Mouse (Mus musculus): ENCODE measurements around the gene Nudcd2. TPM values are rescaled to one million over a fixed set of nuclear protein-coding genes. Genes with fewer than 3 reads are reported as not detected.

Nudcd2 gene
- polyA plus RNA-seq, 1 experiment from 2014 or later: 130 TPM

- H3K4me1 ChIP-seq (ENCODE audit: control insufficient read depth, insufficient read depth, low read length): no peaks in the 10 kb centered on the region
- H3K9ac ChIP-seq (ENCODE audit: low read depth, low read length): no peak overlapping the region
- H3K9me3 ChIP-seq (ENCODE audit: control insufficient read depth, low read length): no peaks in the 10 kb centered on the region
- H3K4me3 ChIP-seq (ENCODE audit: low read length): no peak overlapping the region; the same call in 1 of the 2 replicates
- no peak for ATAC-seq
- 65% methylated on average over 6 of the region's 6 CpGs for WGBS
- peak overlapping the region; percentile 8; the same call in 1 of the 2 replicates for H3K4me2 ChIP-seq (ENCODE audit: low read depth, low read length)
- H3K27ac ChIP-seq (ENCODE audit: low read length): no peak overlapping the region
- no peaks in the 10 kb centered on the region for H3K36me3 ChIP-seq (ENCODE audit: control insufficient read depth, insufficient read depth, low read length)
- H3K27me3 ChIP-seq (replicated peaks; ENCODE audit: control insufficient read depth, insufficient read depth, low read length): no peaks in the 10 kb centered on the region
Measured at GRCm38 (mm10) chr11:40753836-40754235, 20.4 kb downstream of the Nudcd2 start.

- peak overlapping the region; percentile 59 for H3K4me2 ChIP-seq (ENCODE audit: low read depth, low read length)
- H3K27me3 ChIP-seq (replicated peaks; ENCODE audit: control insufficient read depth, insufficient read depth, low read length): no peaks in the 10 kb centered on the region
- WGBS: 2% methylated on average over 19 of the region's 19 CpGs
Measured at GRCm38 (mm10) chr11:40754664-40755107, 21.2 kb downstream of the Nudcd2 start.

GRCm38 (mm10) chr11:40755109-40755627 lies 21.7 kb downstream of the Nudcd2 start, which contains the start of gene Ccng1:
Gene Ccng1, minus strand, starts transcription at chr11:40755311.
- no peaks in the 10 kb centered on the region for H3K27me3 ChIP-seq (replicated peaks; ENCODE audit: control insufficient read depth, insufficient read depth, low read length)
- peak within 1 kb of the TSS; percentile 96 for H3K4me3 ChIP-seq (ENCODE audit: low read length)
- peak within 1 kb of the TSS; percentile 93 for H3K9ac ChIP-seq (ENCODE audit: low read depth, low read length)
- peak within 1 kb of the TSS; percentile 59 for H3K4me2 ChIP-seq (ENCODE audit: low read depth, low read length)
- no peaks in the 10 kb centered on the region for H3K36me3 ChIP-seq (ENCODE audit: control insufficient read depth, insufficient read depth, low read length)
- H3K9me3 ChIP-seq (ENCODE audit: control insufficient read depth, low read length): no peaks in the 10 kb centered on the region
- peak; percentile 99 for ATAC-seq
- no peaks in the 10 kb centered on the region for H3K4me1 ChIP-seq (ENCODE audit: control insufficient read depth, insufficient read depth, low read length)
- WGBS: 0% methylated on average over 25 of the region's 25 CpGs
- peak within 1 kb of the TSS; percentile 74 for H3K27ac ChIP-seq (ENCODE audit: low read length)

More at GRCm38 (mm10) chr11:40754664-40755107, 21.2 kb downstream of the Nudcd2 start:
- peak overlapping the region; percentile 96 for H3K4me3 ChIP-seq (ENCODE audit: low read length)
- H3K9ac ChIP-seq (ENCODE audit: low read depth, low read length): peak overlapping the region; percentile 93
- ATAC-seq: peak; percentile 36
- H3K9me3 ChIP-seq (ENCODE audit: control insufficient read depth, low read length): no peaks in the 10 kb centered on the region
- no peaks in the 10 kb centered on the region for H3K36me3 ChIP-seq (ENCODE audit: control insufficient read depth, insufficient read depth, low read length)
- peak overlapping the region; percentile 74 for H3K27ac ChIP-seq (ENCODE audit: low read length)
- no peaks in the 10 kb centered on the region for H3K4me1 ChIP-seq (ENCODE audit: control insufficient read depth, insufficient read depth, low read length)

DNA sequence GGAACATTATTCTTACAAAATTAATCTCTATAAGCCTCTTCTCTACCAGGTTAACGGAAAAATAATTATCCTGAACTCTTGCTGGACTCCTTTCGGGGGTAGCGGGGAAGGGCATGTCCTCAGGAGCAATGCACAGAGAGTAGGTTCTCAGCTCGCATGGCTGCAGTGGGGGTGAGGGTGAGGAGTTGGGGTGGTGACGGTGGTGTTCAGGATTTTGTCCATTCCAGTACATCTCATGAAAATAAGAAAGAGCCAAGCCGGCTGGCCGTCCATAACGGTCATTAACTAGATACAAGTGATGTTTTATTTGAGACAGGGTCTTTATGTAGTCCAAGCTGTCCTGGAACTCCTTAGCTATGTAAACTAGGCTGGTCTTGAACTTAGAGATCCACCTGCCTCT lies 22.5 kb downstream of the Nudcd2 start:
- Histone ChIP-seq H3K27ac (ENCODE audit: low read length) (no peak overlapping the region), H3K4me1 (ENCODE audit: control insufficient read depth, insufficient read depth, low read length) (no peaks in the 10 kb centered on the region), H3K9ac (ENCODE audit: low read depth, low read length) (no peak overlapping the region), H3K36me3 (ENCODE audit: control insufficient read depth, insufficient read depth, low read length) (no peaks in the 10 kb centered on the region), H3K4me2 (ENCODE audit: low read depth, low read length) (peak overlapping the region; percentile 58; the same call in 1 of the 2 replicates), H3K4me3 (ENCODE audit: low read length) (no peak overlapping the region), H3K27me3 (replicated peaks; ENCODE audit: control insufficient read depth, insufficient read depth, low read length) (no peaks in the 10 kb centered on the region), H3K9me3 (ENCODE audit: control insufficient read depth, low read length) (no peaks in the 10 kb centered on the region)
- 89% methylated on average over 8 of the region's 8 CpGs for WGBS
- ATAC-seq: no peak

DNA sequence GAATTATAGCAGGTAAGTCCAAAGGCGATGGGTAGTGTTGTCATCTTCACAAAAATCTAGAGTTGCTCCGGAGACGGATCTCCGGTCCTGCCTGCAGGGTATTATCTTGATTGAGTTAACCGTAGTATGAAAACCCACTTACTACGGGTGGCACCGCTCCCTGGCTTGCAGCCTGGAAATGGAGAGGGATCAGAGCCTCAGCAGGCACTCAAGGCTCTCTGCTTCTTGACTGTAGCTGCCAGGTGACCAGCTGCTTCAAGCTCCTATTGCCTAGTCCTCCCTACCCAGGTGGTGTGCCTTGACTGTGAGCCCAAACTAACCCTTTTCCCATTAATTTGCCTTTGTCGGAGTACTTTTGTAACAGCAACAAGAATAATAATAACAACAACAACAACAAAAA lies 26.4 kb downstream of the Nudcd2 start:
- H3K27ac ChIP-seq (ENCODE audit: low read length): no peak overlapping the region
- H3K9me3 ChIP-seq (ENCODE audit: control insufficient read depth, low read length): no peaks in the 10 kb centered on the region
- no peak for ATAC-seq
- WGBS: 86% methylated on average over 8 of the region's 8 CpGs
- H3K4me2 ChIP-seq (ENCODE audit: low read depth, low read length): no peak overlapping the region
- H3K9ac ChIP-seq (ENCODE audit: low read depth, low read length): no peak overlapping the region
- H3K36me3 ChIP-seq (ENCODE audit: control insufficient read depth, insufficient read depth, low read length): no peaks in the 10 kb centered on the region
- H3K27me3 ChIP-seq (replicated peaks; ENCODE audit: control insufficient read depth, insufficient read depth, low read length): no peaks in the 10 kb centered on the region
- H3K4me3 ChIP-seq (ENCODE audit: low read length): no peak overlapping the region
- H3K4me1 ChIP-seq (ENCODE audit: control insufficient read depth, insufficient read depth, low read length): no peaks in the 10 kb centered on the region

- no peak for ATAC-seq
- Histone ChIP-seq H3K9me3 (ENCODE audit: control insufficient read depth, low read length) (no peaks in the 10 kb centered on the region), H3K4me2 (ENCODE audit: low read depth, low read length) (no peak overlapping the region), H3K4me3 (ENCODE audit: low read length) (no peak overlapping the region), H3K4me1 (ENCODE audit: control insufficient read depth, insufficient read depth, low read length) (no peaks in the 10 kb centered on the region), H3K27ac (ENCODE audit: low read length) (no peak overlapping the region), H3K36me3 (ENCODE audit: control insufficient read depth, insufficient read depth, low read length) (no peaks in the 10 kb centered on the region), H3K27me3 (replicated peaks; ENCODE audit: control insufficient read depth, insufficient read depth, low read length) (no peaks in the 10 kb centered on the region), H3K9ac (ENCODE audit: low read depth, low read length) (no peak overlapping the region)
- 38% methylated on average over 2 of the region's 2 CpGs for WGBS
Measured at GRCm38 (mm10) chr11:40763395-40763794, 29.9 kb downstream of the Nudcd2 start.

DNA sequence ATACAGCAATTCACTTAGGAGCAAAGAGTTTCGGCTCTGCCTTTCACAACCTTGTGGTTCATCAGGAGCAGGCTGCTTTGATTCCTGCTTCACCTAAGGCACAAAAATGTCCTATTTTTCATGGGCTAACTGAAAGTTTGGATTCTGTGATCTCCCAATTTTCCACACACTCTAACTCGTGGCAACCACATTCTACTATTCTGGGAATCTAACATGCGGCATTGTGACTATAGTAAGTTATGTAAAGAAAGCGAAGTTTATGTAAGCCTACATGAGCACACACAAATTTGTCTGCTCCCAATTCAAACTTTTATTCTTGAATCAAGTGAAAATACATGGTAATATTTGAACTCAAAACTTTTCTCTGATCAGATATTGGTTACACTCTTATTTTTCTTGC lies 31.2 kb downstream of the Nudcd2 start:
- WGBS: 75% methylated on average over 4 of the region's 4 CpGs
- ATAC-seq: no peak
- H3K4me3 ChIP-seq (ENCODE audit: low read length): no peak overlapping the region

DNA sequence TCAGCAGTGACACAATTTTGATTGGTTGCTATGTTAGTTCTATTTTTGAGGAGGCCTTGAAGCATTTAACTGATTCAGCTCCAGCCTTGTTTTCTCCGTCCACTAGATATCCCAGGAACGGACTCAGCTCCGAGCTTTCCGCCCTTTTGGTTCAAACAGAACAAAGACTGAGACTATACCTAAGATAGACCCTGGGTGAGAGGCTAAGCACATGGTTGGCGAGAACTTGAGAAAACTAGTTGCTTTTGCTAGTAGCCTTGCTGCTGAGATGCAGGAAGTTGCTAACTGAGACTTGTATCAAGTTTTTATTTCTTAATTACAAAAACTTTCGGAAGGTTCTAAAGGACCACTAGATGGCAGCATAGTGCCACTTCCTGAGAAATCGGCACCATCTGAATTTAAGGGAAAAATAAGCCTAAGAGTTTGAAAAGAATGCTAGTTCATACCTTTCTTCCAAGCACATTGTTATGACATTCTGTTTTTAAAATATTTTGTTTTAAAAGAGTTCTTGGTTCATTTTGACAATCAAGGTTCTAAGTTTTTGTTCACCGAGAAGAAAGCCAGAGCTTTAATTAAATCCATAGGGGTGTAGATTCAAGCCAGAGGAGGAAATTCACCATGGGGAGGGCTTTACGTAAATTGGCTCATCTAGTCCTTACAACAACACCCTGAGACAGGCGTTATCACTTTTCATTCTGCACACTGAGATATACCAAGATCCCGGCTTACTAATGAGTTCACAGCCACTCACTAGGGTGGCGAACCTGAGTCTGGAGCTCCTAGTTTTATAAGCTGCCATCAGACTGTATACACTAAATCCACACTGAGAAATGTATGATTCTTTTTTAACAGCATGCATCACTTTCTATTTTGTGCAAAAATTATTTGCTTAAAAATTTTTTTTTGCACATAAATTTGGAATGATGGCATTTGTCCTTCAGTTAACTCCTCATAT lies 42.1 kb downstream of the Nudcd2 start:
- 43% methylated on average over 12 of the region's 12 CpGs for WGBS
- no peak overlapping the region for H3K27ac ChIP-seq (ENCODE audit: low read length)
- H3K4me3 ChIP-seq (ENCODE audit: low read length): no peak overlapping the region
- no peak overlapping the region for H3K4me2 ChIP-seq (ENCODE audit: low read depth, low read length)
- no peaks in the 10 kb centered on the region for H3K36me3 ChIP-seq (ENCODE audit: control insufficient read depth, insufficient read depth, low read length)
- H3K4me1 ChIP-seq (ENCODE audit: control insufficient read depth, insufficient read depth, low read length): no peaks in the 10 kb centered on the region
- ATAC-seq: no peak
- H3K9me3 ChIP-seq (ENCODE audit: control insufficient read depth, low read length): no peaks in the 10 kb centered on the region
- no peaks in the 10 kb centered on the region for H3K27me3 ChIP-seq (replicated peaks; ENCODE audit: control insufficient read depth, insufficient read depth, low read length)
- H3K9ac ChIP-seq (ENCODE audit: low read depth, low read length): no peak overlapping the region

More for the DNA sequence above, 31.2 kb downstream of the Nudcd2 start:
- H3K9ac ChIP-seq (ENCODE audit: low read depth, low read length): no peak overlapping the region
- H3K36me3 ChIP-seq (ENCODE audit: control insufficient read depth, insufficient read depth, low read length): no peaks in the 10 kb centered on the region
- no peak overlapping the region for H3K27ac ChIP-seq (ENCODE audit: low read length)
- H3K9me3 ChIP-seq (ENCODE audit: control insufficient read depth, low read length): no peaks in the 10 kb centered on the region
- no peaks in the 10 kb centered on the region for H3K27me3 ChIP-seq (replicated peaks; ENCODE audit: control insufficient read depth, insufficient read depth, low read length)
- no peak overlapping the region for H3K4me2 ChIP-seq (ENCODE audit: low read depth, low read length)
- H3K4me1 ChIP-seq (ENCODE audit: control insufficient read depth, insufficient read depth, low read length): no peaks in the 10 kb centered on the region

DNA sequence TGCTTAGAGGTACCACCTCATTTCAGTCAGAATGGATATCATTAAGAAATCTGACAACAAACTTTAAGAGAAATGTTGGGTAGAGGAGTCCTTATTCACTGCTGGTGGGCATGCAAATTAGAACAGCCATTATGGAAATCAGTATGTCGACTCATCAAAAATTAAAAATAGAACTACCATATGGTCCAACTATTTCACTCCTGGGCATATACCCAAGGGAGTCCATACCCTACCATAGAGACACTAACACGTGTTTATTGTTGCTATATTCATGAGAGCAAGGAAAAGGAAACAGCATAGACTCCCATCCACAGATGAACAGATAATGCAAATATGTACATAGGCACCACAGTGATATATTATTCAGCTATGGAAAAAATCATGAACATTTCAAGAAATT lies 48.4 kb downstream of the Nudcd2 start:
- H3K4me2 ChIP-seq (ENCODE audit: low read depth, low read length): no peak overlapping the region
- no peaks in the 10 kb centered on the region for H3K9me3 ChIP-seq (ENCODE audit: control insufficient read depth, low read length)
- H3K9ac ChIP-seq (ENCODE audit: low read depth, low read length): no peak overlapping the region
- ATAC-seq: no peak
- WGBS: 71% methylated on average over 2 of the region's 2 CpGs
- no peak overlapping the region for H3K4me3 ChIP-seq (ENCODE audit: low read length)
- no peaks in the 10 kb centered on the region for H3K36me3 ChIP-seq (ENCODE audit: control insufficient read depth, insufficient read depth, low read length)
- no peaks in the 10 kb centered on the region for H3K27me3 ChIP-seq (replicated peaks; ENCODE audit: control insufficient read depth, insufficient read depth, low read length)
- H3K4me1 ChIP-seq (ENCODE audit: control insufficient read depth, insufficient read depth, low read length): no peaks in the 10 kb centered on the region
- H3K27ac ChIP-seq (ENCODE audit: low read length): no peak overlapping the region

Measured in intestine, embryonic 16.5 days (tissue).